Mouse (Mus musculus) ES-E14 (cell line): Measurements from ENCODE around the gene Skap2.

ENCODE experiments used
- CHD2 ChIP-seq: IDR thresholded peaks from 2 replicates; pipeline ENCODE4 v1.6.1; 2014; ENCODE audit warnings: mild to moderate bottlenecking, low read depth, low read length, inconsistent platforms
- HCFC1 ChIP-seq: IDR thresholded peaks from 2 replicates; pipeline ENCODE4 v1.6.1; 2012; ENCODE audit warnings: low read length, inconsistent platforms, borderline replicate concordance; ENCODE audit not compliant: insufficient read depth
- MAFK ChIP-seq: IDR thresholded peaks from 2 replicates; pipeline ENCODE4 v1.6.1; 2014; ENCODE audit warnings: mild to moderate bottlenecking, low read depth, low read length, inconsistent platforms; ENCODE audit not compliant: insufficient read depth
- ZC3H11A ChIP-seq: IDR thresholded peaks from 2 replicates; pipeline ENCODE4 v1.6.1; 2012; ENCODE audit warnings: low read depth, mild to moderate bottlenecking, inconsistent platforms, low read length, borderline replicate concordance
- ZNF384 ChIP-seq: IDR thresholded peaks from 2 replicates; pipeline ENCODE4 v1.6.1; 2012; ENCODE audit warnings: low read depth, low read length, inconsistent platforms

- TF ChIP-seq CHD2 (no peak), HCFC1 (no peak), ZNF384 (no peak), MAFK (no peak), ZC3H11A (no peak)
Observed at GRCm38 (mm10) chr6:51882880-51883274, 129.5 kb downstream of the Skap2 start.
